Mouse (Mus musculus): ENCODE data around the gene Rbm34. TPM values are rescaled to one million over a fixed set of nuclear protein-coding genes. Genes with fewer than 3 reads are reported as not detected.

The Rbm34 gene
- total and polyA plus RNA-seq, 3 experiments: 24.8 to 42.7 (median 42.3) TPM

- Histone ChIP-seq H3K4me3 (replicated peaks in 1 of 3; ENCODE audit: low read depth in 2 of 3, low read length in 2 of 3, poor library complexity in 1 of 3) (no peak overlapping the region), H3K4me1 (ENCODE audit: control insufficient read depth in 1 of 2, insufficient read depth in 2 of 2) (peaks cover 7 to 29% of the 10 kb centered on the region in 2 experiments; a peak in 3 of 4 replicates), H3K27ac (ENCODE audit: insufficient read depth, low read depth) (no peak overlapping the region), H3K9me3 (replicated peaks; ENCODE audit: low read length) (no peaks in the 10 kb centered on the region), H3K4me2 (ENCODE audit: insufficient read depth, low read depth, poor library complexity, severe bottlenecking) (no peak overlapping the region), H3K36me3 (replicated peaks in 1 of 2; ENCODE audit: control insufficient read depth in 1 of 2, insufficient read depth in 1 of 2, low read length in 1 of 2) (peaks cover 75 to 93% of the 10 kb centered on the region in 2 experiments), H3K9ac (ENCODE audit: insufficient read depth, low read depth) (no peak overlapping the region), H3K27me3 (replicated peaks) (no peaks in the 10 kb centered on the region), H3K79me2 (replicated peaks; ENCODE audit: control insufficient read depth, extremely low read depth, insufficient read depth, poor library complexity, severe bottlenecking) (peaks cover 7% of the 10 kb centered on the region; the same call in 1 of the 2 replicates)
- dilution Hi-C loops (cut with MboI; ENCODE audit: extremely low pct_ligation_motif_present, extremely low pct_unique_long_range_greater_than_20kb, low sequenced_read_pairs): no loop called here
- in situ Hi-C loops (cut with MboI; ENCODE audit: low pct_ligation_motif_present, low pct_unique_long_range_greater_than_20kb, low sequenced_read_pairs): loop anchor here (5.0 to 10.0 kb wide), 2 partner anchors 335 to 432 kb away; partner anchors contain the start of gene Irf2bp2
- TF ChIP-seq MEF2A (IDR thresholded peaks at IDR 0.05; ENCODE audit: borderline replicate concordance, low read depth, low read length) (no peak), MAZ (IDR thresholded peaks at IDR 0.05; ENCODE audit: low read depth, low read length) (no peak), CHD1 (IDR thresholded peaks at IDR 0.05; ENCODE audit: low read depth, low read length) (no peak), KAT2A (IDR thresholded peaks at IDR 0.05; ENCODE audit: insufficient replicate concordance, low read length) (no peak), EP300 (IDR thresholded peaks at IDR 0.05; ENCODE audit: low read length) (no peak), E2F4 (IDR thresholded peaks at IDR 0.05; ENCODE audit: insufficient replicate concordance, low read depth, low read length) (no peak), ZNF384 (IDR thresholded peaks at IDR 0.05; ENCODE audit: low read depth, low read length) (no peak), USF1 (IDR thresholded peaks at IDR 0.05; ENCODE audit: low read depth, low read length) (no peak), ZKSCAN1 (IDR thresholded peaks at IDR 0.05; ENCODE audit: borderline replicate concordance, low read depth, low read length) (no peak), TBP (conservative IDR thresholded peaks at IDR 0.05; ENCODE audit: low read depth, low read length) (no peak), IRF4 (IDR thresholded peaks at IDR 0.05; ENCODE audit: low read depth, low read length) (no peak), UBTF (IDR thresholded peaks at IDR 0.05; ENCODE audit: low read depth, low read length) (no peak), NRF1 (IDR thresholded peaks at IDR 0.05; ENCODE audit: low read depth, low read length) (no peak), NELFE (IDR thresholded peaks at IDR 0.05; ENCODE audit: low read depth, low read length) (0 out of 2 replicates have a peak, but pooled peaks have one; percentile 18), ZC3H11A (IDR thresholded peaks at IDR 0.05; ENCODE audit: low read depth, low read length) (no peak), SIN3A (IDR thresholded peaks at IDR 0.05; ENCODE audit: low read length) (no peak), POLR2AphosphoS2 (IDR thresholded peaks at IDR 0.05; ENCODE audit: low read depth, low read length) (peak; percentile 71), HCFC1 (IDR thresholded peaks at IDR 0.05; ENCODE audit: low read depth, low read length) (no peak), MAX (IDR thresholded peaks at IDR 0.05; ENCODE audit: low read length) (no peak), CTCF (conservative IDR thresholded peaks at IDR 0.05 in 1 of 2, IDR thresholded peaks at IDR 0.05 in 1 of 2; ENCODE audit: low read depth in 2 of 2, low read length in 2 of 2) (peak; percentile 79 to 98), MAFK (IDR thresholded peaks at IDR 0.05; ENCODE audit: insufficient replicate concordance, low read length) (no peak), SMC3 (IDR thresholded peaks at IDR 0.05; ENCODE audit: low read depth, low read length) (peak; percentile 73), JUN (IDR thresholded peaks at IDR 0.05; ENCODE audit: insufficient read depth, low read depth, low read length) (no peak), MXI1 (IDR thresholded peaks at IDR 0.05; ENCODE audit: low read depth, low read length) (no peak), PAX5 (IDR thresholded peaks at IDR 0.05; ENCODE audit: low read length) (no peak), ELF1 (IDR thresholded peaks at IDR 0.05; ENCODE audit: low read depth, low read length) (peak; percentile 57; the same call in 1 of the 2 replicates), USF2 (conservative IDR thresholded peaks at IDR 0.05; ENCODE audit: low read depth, low read length) (no peak), GABPA (IDR thresholded peaks at IDR 0.05; ENCODE audit: insufficient replicate concordance, low read depth, low read length) (no peak), CHD2 (IDR thresholded peaks at IDR 0.05; ENCODE audit: low read length) (no peak), RAD21 (IDR thresholded peaks at IDR 0.05; ENCODE audit: low read depth, low read length) (peak; percentile 56), ZMIZ1 (IDR thresholded peaks at IDR 0.05; ENCODE audit: low read depth, low read length) (no peak), MYC (IDR thresholded peaks at IDR 0.05; ENCODE audit: low read depth, low read length) (no peak), RCOR1 (conservative IDR thresholded peaks at IDR 0.05; ENCODE audit: low read depth, low read length) (no peak), JUND (conservative IDR thresholded peaks at IDR 0.05; ENCODE audit: low read depth, low read length) (no peak), TCF12 (IDR thresholded peaks at IDR 0.05; ENCODE audit: low read depth, low read length) (no peak), POLR2A (IDR thresholded peaks at IDR 0.05; ENCODE audit: low read depth, low read length) (no peak; the same call in 1 of the 2 replicates), ETS1 (conservative IDR thresholded peaks at IDR 0.05; ENCODE audit: low read depth, low read length) (no peak), BHLHE40 (IDR thresholded peaks at IDR 0.05; ENCODE audit: low read depth, low read length) (no peak)
- peak; percentile 79 for DNase-seq (ENCODE audit: extremely low read depth)
Observed at GRCm38 (mm10) chr8:126929607-126930161, 41.2 kb downstream of the Rbm34 start.

Data from CH12.LX (cell line).